Mouse (Mus musculus): ENCODE measurements around the gene Gm45337. TPM values are rescaled to one million over a fixed set of nuclear protein-coding genes. Genes with fewer than 3 reads are reported as not detected.
"Not testable (repeated sequence)": the region's sequence is repeated elsewhere in the genome, so short reads cannot be mapped to it uniquely, and the experiment has no call there.

Gene Gm45337
- total and polyA plus RNA-seq, 3 experiments, result not detected

GRCm38 (mm10) chr7:142128843-142129242 is 15.6 kb downstream of the Gm45337 start:
- DNase-seq (ENCODE audit: low spot score) (no peak), ATAC-seq (ENCODE audit: extremely low read depth, insufficient number of reproducible peaks, low FRiP score, poor library complexity, severe bottlenecking) (no peak)
- no peaks in the 10 kb centered on the region for H3K36me3 ChIP-seq (replicated peaks)
- peaks cover 4% of the 10 kb centered on the region; the same call in 1 of the 2 replicates for H3K27me3 ChIP-seq (ENCODE audit: insufficient read depth, low read length)
- no peaks in the 10 kb centered on the region for H3K9me3 ChIP-seq (replicated peaks)
- H3K4me3 ChIP-seq (ENCODE audit: low read depth, low read length), result no peak overlapping the region
- no peak for TF ChIP-seq TAL1 (conservative IDR thresholded peaks at IDR 0.05; ENCODE audit: low read depth, low read length)
- TF ChIP-seq GATA2 (IDR thresholded peaks at IDR 0.05; ENCODE audit: borderline replicate concordance, low read depth, low read length), result no peak
- TF ChIP-seq GATA1 (IDR thresholded peaks at IDR 0.05; ENCODE audit: borderline replicate concordance, low read length), result no peak
- TF ChIP-seq POLR2AphosphoS5 (IDR thresholded peaks at IDR 0.05; ENCODE audit: insufficient replicate concordance, low read depth, low read length), result no peak
- TF ChIP-seq CTCF (IDR thresholded peaks at IDR 0.05; ENCODE audit: low read depth, low read length), result no peak
- H3K4me1 ChIP-seq (ENCODE audit: insufficient read depth, low read depth, low read length), result no peaks in the 10 kb centered on the region

GRCm38 (mm10) chr7:142120629-142121028 is 23.8 kb downstream of the Gm45337 start, which contains the start of gene Gm45618:
Gene Gm45618, minus strand, starts transcription at chr7:142120729.
- not testable (repeated sequence) for H3K4me3 ChIP-seq (ENCODE audit: low read depth, low read length); H3K36me3 ChIP-seq (replicated peaks); DNase-seq (ENCODE audit: low spot score); H3K4me1 ChIP-seq (ENCODE audit: insufficient read depth, low read depth, low read length); H3K9me3 ChIP-seq (replicated peaks); H3K27me3 ChIP-seq (ENCODE audit: insufficient read depth, low read length); ATAC-seq (ENCODE audit: extremely low read depth, insufficient number of reproducible peaks, low FRiP score, poor library complexity, severe bottlenecking)

- Histone ChIP-seq H3K4me1 (ENCODE audit: insufficient read depth, low read depth, low read length) (no peaks in the 10 kb centered on the region), H3K9me3 (replicated peaks) (no peaks in the 10 kb centered on the region), H3K4me3 (ENCODE audit: low read depth, low read length) (no peak overlapping the region), H3K27me3 (ENCODE audit: insufficient read depth, low read length) (0 out of 2 replicates have a peak, but pooled peaks cover 3% of the 10 kb centered on the region), H3K36me3 (replicated peaks) (no peaks in the 10 kb centered on the region)
- DNase-seq (ENCODE audit: low spot score) (no peak), ATAC-seq (ENCODE audit: extremely low read depth, insufficient number of reproducible peaks, low FRiP score, poor library complexity, severe bottlenecking) (no peak)
- no peak for TF ChIP-seq GATA2 (IDR thresholded peaks at IDR 0.05; ENCODE audit: borderline replicate concordance, low read depth, low read length)
- no peak for TF ChIP-seq CTCF (IDR thresholded peaks at IDR 0.05; ENCODE audit: low read depth, low read length)
- no peak for TF ChIP-seq TAL1 (conservative IDR thresholded peaks at IDR 0.05; ENCODE audit: low read depth, low read length)
- TF ChIP-seq POLR2AphosphoS5 (IDR thresholded peaks at IDR 0.05; ENCODE audit: insufficient replicate concordance, low read depth, low read length), result no peak
- no peak for TF ChIP-seq GATA1 (IDR thresholded peaks at IDR 0.05; ENCODE audit: borderline replicate concordance, low read length)
Measured at GRCm38 (mm10) chr7:142119632-142120031, 24.8 kb downstream of the Gm45337 start.

GRCm38 (mm10) chr7:142104747-142105146 is 39.7 kb downstream of the Gm45337 start:
- no peaks in the 10 kb centered on the region for H3K4me1 ChIP-seq (ENCODE audit: insufficient read depth, low read depth, low read length)
- no peak overlapping the region for H3K4me3 ChIP-seq (ENCODE audit: low read depth, low read length)
- no peak for ATAC-seq (ENCODE audit: extremely low read depth, insufficient number of reproducible peaks, low FRiP score, poor library complexity, severe bottlenecking)
- H3K27me3 ChIP-seq (ENCODE audit: insufficient read depth, low read length), result peaks cover 25% of the 10 kb centered on the region
- no peaks in the 10 kb centered on the region for H3K36me3 ChIP-seq (replicated peaks)
- TF ChIP-seq GATA2 (IDR thresholded peaks at IDR 0.05; ENCODE audit: borderline replicate concordance, low read depth, low read length), result no peak
- no peaks in the 10 kb centered on the region for H3K9me3 ChIP-seq (replicated peaks)
- no peak for DNase-seq (ENCODE audit: low spot score)

GRCm38 (mm10) chr7:142097776-142098175 is 46.6 kb downstream of the Gm45337 start:
- peaks cover 10% of the 10 kb centered on the region for H3K9me3 ChIP-seq (replicated peaks)
- TF ChIP-seq CTCF (IDR thresholded peaks at IDR 0.05; ENCODE audit: low read depth, low read length) (peak; percentile 51; the same call in 1 of the 2 replicates), POLR2AphosphoS5 (IDR thresholded peaks at IDR 0.05; ENCODE audit: insufficient replicate concordance, low read depth, low read length) (no peak)
- no peaks in the 10 kb centered on the region for H3K36me3 ChIP-seq (replicated peaks)
- H3K4me1 ChIP-seq (ENCODE audit: insufficient read depth, low read depth, low read length), result peaks cover 2% of the 10 kb centered on the region; the same call in 1 of the 2 replicates
- ATAC-seq (ENCODE audit: extremely low read depth, insufficient number of reproducible peaks, low FRiP score, poor library complexity, severe bottlenecking) (peak; percentile 54), DNase-seq (ENCODE audit: low spot score) (peak; percentile 44)
- no peak overlapping the region for H3K4me3 ChIP-seq (ENCODE audit: low read depth, low read length)
- peaks cover 68% of the 10 kb centered on the region for H3K27me3 ChIP-seq (ENCODE audit: insufficient read depth, low read length)

DNA sequence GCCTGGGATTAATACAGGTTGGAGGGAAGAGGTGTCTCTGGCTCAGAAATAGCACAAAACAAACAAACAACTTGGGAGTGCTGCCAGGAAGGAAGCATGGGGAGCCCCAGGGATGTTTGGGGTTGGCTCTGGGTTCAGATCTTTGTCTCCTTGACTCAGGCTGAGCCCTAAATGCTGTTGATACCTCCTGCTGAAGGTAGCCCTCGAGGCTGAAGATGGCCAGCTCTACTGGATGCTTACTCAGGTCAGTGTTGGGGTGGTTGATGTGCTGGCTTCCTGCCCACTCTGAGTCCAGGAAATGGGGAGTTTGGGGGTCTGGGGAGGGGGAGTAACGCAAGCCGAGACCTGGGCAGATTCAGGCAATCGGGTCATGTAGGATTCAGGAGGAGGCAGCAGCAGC is 47.7 kb downstream of the Gm45337 start:
- Histone ChIP-seq H3K4me3 (ENCODE audit: low read depth, low read length) (no peak overlapping the region), H3K36me3 (replicated peaks) (no peaks in the 10 kb centered on the region), H3K9me3 (replicated peaks) (peaks cover 10% of the 10 kb centered on the region), H3K4me1 (ENCODE audit: insufficient read depth, low read depth, low read length) (peaks cover 2% of the 10 kb centered on the region; the same call in 1 of the 2 replicates), H3K27me3 (ENCODE audit: insufficient read depth, low read length) (peaks cover 66% of the 10 kb centered on the region)
- DNase-seq (ENCODE audit: low spot score) (no peak), ATAC-seq (ENCODE audit: extremely low read depth, insufficient number of reproducible peaks, low FRiP score, poor library complexity, severe bottlenecking) (no peak)
- TF ChIP-seq TAL1 (conservative IDR thresholded peaks at IDR 0.05; ENCODE audit: low read depth, low read length) (no peak), CTCF (IDR thresholded peaks at IDR 0.05; ENCODE audit: low read depth, low read length) (no peak)

- Histone ChIP-seq H3K4me1 (ENCODE audit: insufficient read depth, low read depth, low read length) (peaks cover 2% of the 10 kb centered on the region; the same call in 1 of the 2 replicates), H3K27me3 (ENCODE audit: insufficient read depth, low read length) (peaks cover 58% of the 10 kb centered on the region), H3K36me3 (replicated peaks) (no peaks in the 10 kb centered on the region), H3K4me3 (ENCODE audit: low read depth, low read length) (peak within 1 kb of the TSS; percentile 54; the same call in 1 of the 2 replicates), H3K9me3 (replicated peaks) (peaks cover 10% of the 10 kb centered on the region)
- TF ChIP-seq TAL1 (conservative IDR thresholded peaks at IDR 0.05; ENCODE audit: low read depth, low read length) (no peak), GATA2 (IDR thresholded peaks at IDR 0.05; ENCODE audit: borderline replicate concordance, low read depth, low read length) (no peak), POLR2AphosphoS5 (IDR thresholded peaks at IDR 0.05; ENCODE audit: insufficient replicate concordance, low read depth, low read length) (no peak), GATA1 (IDR thresholded peaks at IDR 0.05; ENCODE audit: borderline replicate concordance, low read length) (no peak), CTCF (IDR thresholded peaks at IDR 0.05; ENCODE audit: low read depth, low read length) (no peak)
- DNase-seq (ENCODE audit: low spot score) (peak; percentile 22), ATAC-seq (ENCODE audit: extremely low read depth, insufficient number of reproducible peaks, low FRiP score, poor library complexity, severe bottlenecking) (no peak)
Measured at GRCm38 (mm10) chr7:142095183-142095931, 49.0 kb downstream of the Gm45337 start, which contains the start of gene Dusp8. Gene Dusp8, minus strand, starts transcription at chr7:142095843.
